Mouse (Mus musculus) hindbrain, embryonic 12.5 days (tissue): Measurements from ENCODE around the gene Ergic3. TPM values are rescaled to one million over a fixed set of nuclear protein-coding genes. Genes with fewer than 3 reads are reported as not detected.

Experiments
- polyA plus RNA-seq: library from polyadenylated mRNA; unstranded; fragments of >200 nt; fragmentation: Nextera tagmentation; extraction: Ambion mirVana; gene quantifications from 2 replicates; pipeline ENCODE4 v1.2.1, GENCODE M21; 2016

The Ergic3 gene
- polyA plus RNA-seq, 1 experiment from 2014 or later, result 257 TPM

Other genes with a start within 250 kb of the Ergic3 start
- 5.3 and 6.0 TPM in 2 replicates for gene Mmp24, start 232.7 kb upstream of the Ergic3 start, polyA plus RNA-seq
- 17.1 and 17.3 TPM in 2 replicates for gene BC029722, start 188.6 kb upstream of the Ergic3 start, polyA plus RNA-seq
- gene Eif6, start 181.1 kb upstream of the Ergic3 start, polyA plus RNA-seq, result 151 and 160 TPM in 2 replicates
- 0.41 and 0.46 TPM in 2 replicates for gene Fam83c, start 173.2 kb upstream of the Ergic3 start, polyA plus RNA-seq
- 65.5 and 70.0 TPM in 2 replicates for gene Uqcc1, start 77.7 kb upstream of the Ergic3 start, polyA plus RNA-seq
- not detected in 2 replicates for gene Gm15557, start 67.3 kb upstream of the Ergic3 start, polyA plus RNA-seq
- gene Gdf5, start 62.7 kb upstream of the Ergic3 start, polyA plus RNA-seq, result 3.6 and 3.8 TPM in 2 replicates
- 26.9 and 27.7 TPM in 2 replicates for gene Cep250, start 51.6 kb upstream of the Ergic3 start, polyA plus RNA-seq
- 1.7 and 2.4 TPM in 2 replicates for gene 6430550D23Rik, start 68 bp upstream of the Ergic3 start, polyA plus RNA-seq
- gene Fer1l4, start 44.9 kb downstream of the Ergic3 start, polyA plus RNA-seq, result 0.37 TPM in 1 of 2 replicates, not detected in the other
- gene Spag4, start 57.1 kb downstream of the Ergic3 start, polyA plus RNA-seq, result 7.5 and 7.9 TPM in 2 replicates
- gene Cpne1, start 103.9 kb downstream of the Ergic3 start, polyA plus RNA-seq, result 48.4 and 52.2 TPM in 2 replicates
- 38.9 and 39.9 TPM in 2 replicates for gene Rbm12, start 103.9 kb downstream of the Ergic3 start, polyA plus RNA-seq
- 20.9 and 34.5 TPM in 2 replicates for gene Gm28036, start 119.0 kb downstream of the Ergic3 start, polyA plus RNA-seq
- 363 and 435 TPM in 2 replicates for gene Romo1, start 136.0 kb downstream of the Ergic3 start, polyA plus RNA-seq
- 29.2 and 29.7 TPM in 2 replicates for gene Nfs1, start 136.1 kb downstream of the Ergic3 start, polyA plus RNA-seq
- gene Rbm39, start 172.2 kb downstream of the Ergic3 start, polyA plus RNA-seq, result 659 and 670 TPM in 2 replicates
- 95.7 and 97.2 TPM in 2 replicates for gene Phf20, start 188.4 kb downstream of the Ergic3 start, polyA plus RNA-seq